Mouse (Mus musculus) cerebellum, postnatal 10 days (tissue): Measurements from ENCODE around the gene Zfp131.

Source experiments
- DNase-seq, 2 experiments: peaks; one replicate each; pipeline ENCODE4 v3.0.0; 2021; ENCODE audit warnings: mixed read lengths in 2 of 2

Zfp131 gene

DNA sequence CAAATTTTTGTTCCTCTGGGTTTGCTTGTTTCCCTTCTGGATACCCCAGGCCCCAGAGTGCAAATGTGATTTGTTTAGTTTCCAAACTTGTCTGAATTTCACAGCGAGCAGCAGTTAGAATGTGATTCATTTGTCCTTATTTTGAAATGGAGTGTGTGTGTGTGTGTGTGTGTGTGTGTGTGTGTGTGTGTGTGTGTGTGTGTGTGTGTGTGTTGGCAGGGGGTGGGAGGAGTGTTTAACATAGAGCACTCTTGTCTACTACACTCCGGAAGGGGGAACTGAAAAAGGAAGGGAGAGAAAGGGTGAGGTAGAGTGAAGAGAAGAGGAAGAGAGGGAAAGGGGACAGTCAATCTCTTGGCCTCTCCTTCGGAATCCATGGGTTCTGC lies 36.1 kb downstream of the Zfp131 start:
- DNase-seq: peak in 1 of 2 experiments; percentile 25

DNA sequence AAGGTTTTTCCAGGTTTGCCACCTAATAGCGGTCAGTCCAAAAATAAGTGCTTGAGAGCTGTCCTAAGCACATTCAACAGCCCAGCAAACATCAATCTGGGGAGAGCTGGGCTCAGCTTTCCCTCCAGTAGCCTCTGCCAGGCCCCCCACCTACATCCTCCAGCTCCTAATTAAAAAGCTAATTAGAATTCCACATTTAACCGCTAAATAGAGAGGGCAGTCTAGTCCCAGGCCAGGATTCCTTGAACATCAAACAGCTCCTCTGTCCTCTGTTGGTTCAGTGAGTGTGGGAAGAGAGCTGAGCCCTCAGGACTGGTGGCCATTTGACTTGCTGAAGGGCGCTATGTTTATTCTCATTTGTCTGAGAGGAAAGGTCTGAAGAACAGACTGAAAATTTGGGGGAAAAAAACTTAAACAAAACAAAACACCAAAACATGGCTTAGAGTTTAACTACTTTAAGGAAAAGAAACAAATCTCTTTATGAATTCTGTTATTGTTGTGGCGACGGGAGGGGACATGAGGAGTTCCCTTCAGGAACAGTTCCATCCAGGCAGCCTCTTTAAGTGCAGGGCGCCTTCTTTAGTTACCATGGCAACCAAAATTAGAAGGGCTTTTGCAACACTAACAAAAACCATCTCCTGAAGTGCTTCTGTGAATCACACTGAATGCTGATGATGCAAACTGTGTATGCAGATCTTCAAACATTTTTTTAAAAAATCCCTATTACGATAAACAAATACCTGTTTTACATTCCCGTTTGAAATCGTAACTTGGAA lies 36.6 kb downstream of the Zfp131 start:
- DNase-seq: peak; percentile 65 to 81

GRCm38 (mm10) chr13:119746930-119747329 lies 43.8 kb downstream of the Zfp131 start:
- DNase-seq: no peak

- DNase-seq: no peak
These were observed 47.2 kb downstream of the Zfp131 start for GRCm38 (mm10) chr13:119743470-119743869.

DNA sequence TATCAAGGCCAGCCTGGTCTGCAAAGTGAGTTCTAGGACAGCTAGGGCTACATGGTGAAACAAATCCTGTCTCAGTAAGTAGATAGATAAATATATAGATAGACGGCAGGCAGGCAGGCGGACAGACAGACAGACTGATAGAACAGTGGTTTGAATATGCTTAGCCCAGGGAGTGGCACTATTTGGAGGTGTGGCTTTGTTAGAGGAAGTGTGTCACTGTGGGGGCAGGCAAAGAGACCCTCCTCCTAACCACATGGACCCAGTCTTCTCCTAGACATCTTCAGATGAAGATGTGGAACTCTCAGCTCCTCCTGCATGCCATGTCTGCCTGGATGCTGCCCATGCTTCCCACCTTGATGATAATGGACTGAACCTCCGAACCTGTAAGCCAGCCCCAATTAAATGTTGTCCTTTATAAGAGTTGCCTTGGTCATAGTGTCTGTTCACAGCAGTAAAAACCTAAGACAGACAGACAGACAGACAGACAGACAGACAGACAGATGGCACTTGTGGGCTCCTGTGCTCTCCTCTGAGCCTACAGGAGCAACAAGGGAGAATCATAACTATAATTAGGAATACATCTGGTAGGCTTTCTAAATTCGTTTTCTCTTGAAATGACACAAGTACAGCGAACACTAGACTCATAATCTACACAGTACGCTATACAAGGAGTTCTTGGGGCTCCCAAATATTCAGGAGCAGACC lies 47.8 kb downstream of the Zfp131 start:
- no peak for DNase-seq

DNA sequence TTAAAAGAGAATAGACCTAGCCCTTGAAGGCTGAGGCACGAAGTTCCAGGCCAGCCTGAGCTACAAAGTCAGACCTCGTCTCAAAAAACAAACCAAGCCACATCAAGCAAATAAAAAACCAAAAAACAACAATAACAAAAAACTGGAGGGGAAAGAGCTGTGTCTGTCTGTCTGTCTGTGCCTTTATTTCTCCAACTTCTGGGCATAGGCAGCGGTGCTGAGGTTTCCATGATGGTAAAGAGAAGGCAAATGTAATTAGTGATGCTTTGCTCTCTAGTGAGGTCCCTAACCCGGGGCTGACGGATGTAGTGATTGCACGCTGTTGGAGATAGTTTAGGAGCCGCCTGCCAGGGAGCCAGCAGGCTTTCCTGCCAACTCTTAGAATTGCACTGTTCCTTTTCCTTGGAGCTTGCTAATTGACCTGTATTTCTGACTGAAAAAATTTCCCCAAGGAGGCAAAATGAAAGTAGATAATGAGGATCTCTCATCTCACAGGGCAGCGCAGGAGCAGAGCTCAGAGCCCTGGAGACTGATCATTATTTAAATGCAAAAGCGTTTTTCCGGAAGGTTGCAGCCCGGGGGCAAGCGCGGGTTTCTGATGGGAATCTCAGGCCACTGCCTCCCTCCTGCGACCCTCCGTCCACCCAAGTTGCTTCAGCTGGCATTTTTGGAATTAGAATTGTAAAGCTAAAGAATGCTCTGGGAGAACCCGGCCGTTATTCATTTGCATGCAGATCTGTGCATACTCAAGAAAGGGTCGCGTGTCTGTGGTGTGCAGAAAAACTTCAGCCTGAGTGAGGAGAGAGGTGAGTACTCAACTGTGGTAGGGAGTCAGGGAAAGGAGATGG lies 49.1 kb downstream of the Zfp131 start:
- peak; percentile 20 to 35 for DNase-seq

DNA sequence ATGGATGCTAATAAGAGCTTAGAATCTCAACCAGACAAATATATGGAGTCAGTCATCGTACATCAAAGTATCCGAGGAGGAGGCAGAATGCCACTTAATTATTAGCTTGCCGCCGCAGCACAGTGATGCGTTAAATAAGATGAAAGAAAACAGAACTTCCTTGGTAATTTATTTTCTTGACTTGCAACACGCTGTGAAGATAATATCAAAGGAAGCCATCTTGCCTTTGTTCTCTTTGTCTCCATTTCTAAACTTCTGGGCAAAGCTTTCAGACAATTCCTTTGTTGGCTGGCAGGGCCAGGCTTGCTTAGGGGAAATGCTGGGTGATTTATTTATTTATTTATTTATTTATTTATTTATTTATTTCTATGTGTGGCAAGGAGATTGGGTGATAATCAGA lies 59.2 kb downstream of the Zfp131 start:
- DNase-seq: no peak

GRCm38 (mm10) chr13:119729406-119729805 lies 61.3 kb downstream of the Zfp131 start:
- DNase-seq: no peak

DNA sequence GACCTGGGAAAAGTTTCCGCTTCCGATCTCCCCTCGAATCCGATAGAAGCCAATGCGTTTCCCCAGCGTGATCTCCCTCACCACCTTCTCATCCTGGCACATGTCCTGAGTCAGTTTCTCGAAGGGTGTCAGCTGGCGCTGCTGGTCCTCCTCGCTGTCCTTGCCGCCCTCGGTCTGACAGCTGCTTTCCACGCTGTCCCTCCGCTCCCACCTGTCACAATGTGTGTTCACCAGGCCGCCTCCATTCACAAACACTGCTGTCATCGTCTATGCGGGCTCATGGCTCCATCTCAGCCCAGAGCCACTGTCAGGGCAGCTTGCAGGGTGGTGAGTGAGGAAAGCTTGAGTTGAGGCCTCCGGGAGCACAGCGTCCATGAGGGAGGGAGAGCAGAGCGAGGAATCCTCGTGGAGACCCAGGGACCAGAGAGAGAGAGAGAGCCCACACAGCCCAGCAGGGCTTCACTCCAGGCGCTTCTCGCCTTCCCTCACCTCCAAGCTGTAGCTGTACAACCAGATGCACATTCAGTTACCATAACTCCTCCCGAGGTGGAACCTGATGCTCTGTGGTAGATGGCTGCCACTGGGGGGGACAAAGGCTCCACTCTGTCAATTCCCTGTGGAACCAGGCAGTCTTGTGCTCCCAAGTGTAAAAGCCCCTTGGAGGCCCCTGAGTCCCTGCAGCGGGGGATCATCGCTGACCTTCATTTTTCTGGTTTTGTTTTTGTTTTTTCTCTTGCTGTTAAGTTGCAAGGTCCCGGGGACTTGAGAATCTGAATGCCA lies 62.9 kb downstream of the Zfp131 start:
- DNase-seq: peak; percentile 47 to 52

DNA sequence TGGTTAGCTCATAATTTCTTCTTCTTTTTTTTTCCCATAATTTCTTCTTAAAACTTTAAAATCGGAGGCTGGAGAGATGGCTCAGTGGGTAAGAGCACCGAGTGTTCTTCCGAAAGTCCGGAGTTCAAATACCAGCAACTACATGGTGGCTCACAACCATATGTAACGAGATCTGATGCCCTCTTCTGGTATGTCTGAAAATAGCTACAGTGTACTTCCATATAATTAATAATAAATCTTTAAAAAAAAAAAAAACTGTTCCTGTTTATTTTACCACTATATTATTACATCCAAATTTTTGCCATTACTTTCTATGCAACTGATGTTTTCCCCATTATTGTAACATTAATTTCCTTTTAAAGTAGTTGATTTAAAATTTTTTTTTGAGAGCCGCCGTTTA lies 66.1 kb downstream of the Zfp131 start:
- no peak for DNase-seq

DNA sequence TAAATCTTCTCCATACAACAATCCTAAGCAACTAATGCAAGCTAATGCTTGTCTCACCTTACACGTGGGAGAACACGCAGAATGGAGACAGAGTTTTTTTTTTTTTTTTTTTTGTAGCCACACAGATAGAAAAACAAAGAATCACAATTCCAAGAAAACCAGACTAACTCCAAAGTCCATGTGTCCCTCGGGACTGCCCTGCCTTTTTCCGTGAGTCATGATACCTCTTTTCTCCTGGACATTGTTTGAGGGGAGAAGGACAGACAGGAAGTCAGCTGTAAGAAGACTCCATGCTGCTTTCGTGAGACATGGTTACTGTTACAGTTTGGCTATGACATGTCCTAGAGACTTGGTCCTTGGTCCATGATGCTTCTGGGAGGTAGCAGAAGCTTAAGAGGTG lies 67.3 kb downstream of the Zfp131 start:
- no peak for DNase-seq

- DNase-seq: no peak
These were observed 68.2 kb downstream of the Zfp131 start for GRCm38 (mm10) chr13:119722447-119722846.

DNA sequence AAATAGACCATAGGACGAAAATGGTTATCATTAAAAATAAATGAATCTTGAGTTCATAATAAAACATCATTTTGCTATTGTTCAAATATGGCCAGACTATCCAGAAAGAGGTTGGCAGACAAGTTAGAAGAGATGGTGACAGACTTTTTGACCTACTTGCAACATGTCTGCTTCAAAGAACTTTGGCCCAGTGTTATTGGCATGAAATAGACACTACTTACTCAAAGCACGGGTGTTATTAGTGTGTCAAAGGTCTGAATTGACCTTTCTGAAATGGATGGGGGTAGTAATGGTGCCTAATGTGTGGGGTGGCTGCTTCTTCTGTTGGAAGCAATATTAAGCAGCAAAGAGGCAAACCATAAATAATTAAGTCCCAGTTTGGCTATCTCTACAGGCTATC lies 74.6 kb downstream of the Zfp131 start:
- no peak for DNase-seq
